Mouse (Mus musculus): ENCODE measurements around the gene Vamp5.

The Vamp5 gene

GRCm38 (mm10) chr6:72364009-72364408 lies 16.3 kb downstream of the Vamp5 start:
- DNase-seq = no peak

- peak; percentile 93 to 96 for DNase-seq
These were observed 17.9 kb downstream of the Vamp5 start for GRCm38 (mm10) chr6:72362132-72363028.

GRCm38 (mm10) chr6:72361121-72361551 lies 19.1 kb downstream of the Vamp5 start:
- DNase-seq = no peak

GRCm38 (mm10) chr6:72360599-72360935 lies 19.7 kb downstream of the Vamp5 start:
- DNase-seq = no peak

GRCm38 (mm10) chr6:72359891-72360598 lies 20.2 kb downstream of the Vamp5 start:
- no peak for DNase-seq

- no peak for DNase-seq
These were observed 20.9 kb downstream of the Vamp5 start for GRCm38 (mm10) chr6:72359343-72359742.

GRCm38 (mm10) chr6:72358086-72358764 lies 22.0 kb downstream of the Vamp5 start:
- no peak for DNase-seq

GRCm38 (mm10) chr6:72357164-72358079 lies 22.8 kb downstream of the Vamp5 start:
- no peak for DNase-seq

- no peak for DNase-seq
These were observed 24.2 kb downstream of the Vamp5 start for GRCm38 (mm10) chr6:72356001-72356532.

- DNase-seq = peak; percentile 60 to 67
These were observed 25.0 kb downstream of the Vamp5 start, which contains the start of gene Tmem150a for GRCm38 (mm10) chr6:72355066-72355911. TSS of gene Tmem150a (plus strand) at chr6:72355447.

GRCm38 (mm10) chr6:72354025-72354424 lies 26.2 kb downstream of the Vamp5 start:
- DNase-seq = no peak

- DNase-seq = no peak
These were observed 27.4 kb downstream of the Vamp5 start for GRCm38 (mm10) chr6:72352636-72353405.

GRCm38 (mm10) chr6:72350214-72350613 lies 30.1 kb downstream of the Vamp5 start:
- no peak for DNase-seq

- no peak for DNase-seq
These were observed 31.9 kb downstream of the Vamp5 start for GRCm38 (mm10) chr6:72348411-72348810.

- DNase-seq = peak; percentile 78 to 82
These were observed 32.9 kb downstream of the Vamp5 start, which contains the start of gene 0610030E20Rik for GRCm38 (mm10) chr6:72347166-72347941. TSS of gene 0610030E20Rik (plus strand) at chr6:72347317.

- DNase-seq = no peak
These were observed 34.0 kb downstream of the Vamp5 start for GRCm38 (mm10) chr6:72346261-72346660.

GRCm38 (mm10) chr6:72345633-72346032 lies 34.6 kb downstream of the Vamp5 start:
- DNase-seq = no peak

GRCm38 (mm10) chr6:72345074-72345567 lies 35.1 kb downstream of the Vamp5 start, which contains the start of gene Usp39:
TSS of gene Usp39 (minus strand) at chr6:72345184.
- DNase-seq = peak; percentile 96 to 98
